Mouse (Mus musculus): ENCODE results near the gene Bmp4.

Bmp4 gene

DNA sequence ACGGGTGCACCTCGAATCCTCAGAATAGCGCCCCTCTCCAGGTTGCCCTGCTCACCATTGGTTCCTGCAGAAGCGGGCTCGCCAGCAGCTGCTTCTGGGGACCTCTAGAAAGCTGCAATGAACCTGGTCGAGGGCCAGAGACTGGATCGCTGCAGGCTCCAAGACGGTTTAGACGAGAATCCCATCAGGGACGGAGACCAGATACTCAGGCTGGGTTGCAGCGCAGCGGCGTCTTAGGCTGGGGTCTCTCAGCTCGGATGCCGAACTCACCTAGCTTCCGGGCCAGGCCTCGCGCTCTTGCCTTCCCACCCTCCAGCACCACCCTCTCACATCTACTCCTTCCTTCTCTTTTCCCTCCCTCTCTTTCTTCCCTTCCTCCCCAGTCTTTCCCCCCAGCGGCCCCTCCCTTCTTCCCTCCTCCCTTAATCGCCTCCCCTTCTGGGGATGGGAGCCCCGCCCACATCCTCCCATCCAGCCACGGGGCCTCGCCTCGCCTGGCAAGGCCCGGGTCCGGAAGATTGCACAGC is at the start of gene Bmp4:
Gene Bmp4 (minus strand): TSS at position 421 of the 527 bp plus-strand sequence.
- no peak for DNase-seq (ENCODE audit: low read depth, low spot score)

DNA sequence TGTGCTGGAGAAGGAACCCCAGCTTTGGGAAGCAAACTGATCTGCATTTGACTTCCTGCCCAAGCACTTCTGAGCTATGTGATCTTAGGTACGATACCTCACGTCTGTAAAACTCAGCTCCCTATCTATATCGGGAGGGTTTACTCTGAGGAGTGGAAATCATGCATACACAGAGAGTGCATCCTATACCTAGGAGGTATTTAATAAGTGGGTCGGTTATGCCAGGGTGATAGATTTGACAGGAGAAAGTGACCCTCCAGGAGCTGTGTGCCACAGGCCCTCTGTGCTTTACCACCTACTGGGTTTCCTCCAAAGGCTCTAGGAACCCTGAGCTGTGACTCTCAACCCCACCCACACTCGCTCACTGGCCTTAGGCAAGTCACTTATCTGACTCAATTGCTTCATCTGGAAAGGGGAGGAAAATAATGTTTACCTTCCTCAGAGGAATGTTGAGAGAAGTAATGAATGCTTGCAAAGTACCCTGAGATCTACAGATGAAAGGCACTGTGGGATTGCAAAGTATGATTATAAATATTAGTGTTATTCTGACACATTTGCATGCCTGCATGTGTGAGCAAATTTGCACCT is 49.1 kb upstream of the Bmp4 start:
- DNase-seq (ENCODE audit: low read depth, low spot score), result no peak

DNA sequence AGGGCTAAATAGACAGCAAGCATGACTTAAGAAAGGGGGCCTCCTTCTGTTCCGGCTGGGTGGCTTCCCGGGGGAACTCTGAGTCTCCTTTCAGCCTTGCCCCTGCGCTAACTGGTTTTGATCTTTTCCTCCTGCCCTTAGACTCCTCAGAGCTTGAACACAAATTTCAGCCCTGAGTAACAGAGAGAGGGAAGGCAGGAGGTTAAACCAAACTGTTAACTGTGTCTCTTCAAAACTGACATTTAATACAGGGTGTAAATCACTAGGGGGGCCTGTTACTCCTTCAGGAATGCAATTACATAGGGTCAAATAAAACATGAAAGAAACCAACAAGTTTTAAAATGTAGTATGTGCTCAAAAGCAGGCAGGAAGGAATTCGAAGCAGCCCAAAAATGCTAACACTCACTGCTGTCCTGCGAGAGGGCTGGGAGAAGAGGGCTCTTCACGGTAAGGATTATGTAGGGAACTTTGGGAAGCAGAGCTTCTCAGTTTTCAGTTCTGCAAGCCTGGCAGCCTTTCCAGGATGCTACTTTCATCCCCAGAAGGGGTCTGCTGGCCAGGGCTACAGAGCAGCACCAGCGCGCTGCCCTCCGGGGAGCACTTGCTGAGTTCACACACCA is 46.1 kb upstream of the Bmp4 start:
- DNase-seq (ENCODE audit: low read depth, low spot score), result no peak

DNA sequence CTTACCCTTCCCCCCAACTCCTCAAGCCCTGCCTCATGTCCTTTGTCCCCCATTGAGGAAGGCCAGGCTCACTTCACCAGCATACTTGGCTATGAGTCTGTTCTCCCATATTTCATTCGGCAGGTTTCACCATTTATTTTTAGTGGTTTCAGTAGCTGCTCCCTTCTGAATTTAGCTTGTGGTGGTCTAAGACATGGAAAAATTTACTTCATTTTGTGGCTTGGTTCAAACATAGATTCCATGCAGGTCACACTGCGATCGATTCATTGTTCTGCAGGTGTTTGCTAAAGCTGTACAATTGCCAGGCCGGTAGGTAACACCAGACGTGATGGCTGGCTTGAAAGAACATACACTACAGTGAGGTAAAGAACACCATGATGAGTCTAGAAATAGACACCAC is 39.8 kb upstream of the Bmp4 start:
- no peak for DNase-seq (ENCODE audit: low read depth, low spot score)

DNA sequence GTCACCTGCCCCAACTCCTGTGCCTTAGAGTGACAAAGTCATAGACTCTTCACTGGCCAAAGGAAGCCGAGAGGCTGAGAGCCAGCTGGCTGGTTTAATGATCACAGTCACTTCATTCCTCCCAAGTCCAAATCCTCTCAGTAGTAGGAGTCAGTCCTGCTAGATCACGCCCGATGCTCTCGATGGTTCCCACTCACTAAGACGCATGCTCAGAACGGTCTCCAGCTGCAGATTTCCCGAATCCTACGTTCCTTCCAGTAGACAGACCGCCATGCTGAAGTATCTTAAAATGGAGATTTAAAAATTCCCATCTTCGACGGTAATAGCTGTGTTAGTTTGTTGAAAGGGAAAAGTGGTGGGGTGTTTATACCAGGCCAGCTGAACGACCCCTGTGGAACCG is 36.8 kb upstream of the Bmp4 start:
- no peak for DNase-seq (ENCODE audit: low read depth, low spot score)

DNA sequence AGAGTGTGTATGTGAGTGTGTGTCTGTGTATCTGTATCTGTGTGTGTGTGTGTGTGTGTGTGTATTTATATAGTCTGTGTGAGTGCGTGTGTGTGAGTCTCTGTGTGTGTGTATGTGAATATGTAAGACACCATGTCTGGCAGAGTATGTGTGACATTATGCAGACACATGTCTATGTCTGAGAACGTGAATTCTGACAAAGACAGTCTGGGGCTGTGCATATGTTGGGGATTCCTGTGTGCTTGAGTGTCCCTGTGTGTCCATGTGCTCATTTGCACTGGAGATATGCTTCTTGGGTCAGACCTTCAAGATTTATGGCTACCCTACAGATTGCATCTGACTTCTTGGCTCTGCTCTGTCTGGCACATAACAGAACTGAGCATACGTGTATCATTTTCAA is 31.4 kb upstream of the Bmp4 start:
- no peak for DNase-seq (ENCODE audit: low read depth, low spot score)

DNA sequence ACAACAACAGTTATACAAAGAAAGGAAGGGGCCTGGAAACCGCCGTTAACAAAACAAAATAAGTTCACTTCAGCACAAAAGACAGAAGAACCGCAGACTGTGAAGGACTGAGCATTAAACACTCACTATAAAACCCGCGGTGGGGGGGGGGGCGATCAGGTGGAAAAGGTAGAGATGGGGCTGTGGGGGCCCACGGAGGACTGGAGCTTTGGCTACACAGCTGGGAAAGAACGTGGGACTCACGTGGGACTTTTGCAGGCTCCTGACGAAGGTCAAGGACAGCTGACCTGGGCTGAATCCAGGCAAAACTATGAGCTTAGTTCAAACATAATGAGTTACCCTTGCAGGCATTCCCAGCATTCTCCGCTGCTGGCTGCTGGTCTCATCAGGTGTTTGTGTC is 28.8 kb upstream of the Bmp4 start:
- DNase-seq (ENCODE audit: low read depth, low spot score), result no peak

DNA sequence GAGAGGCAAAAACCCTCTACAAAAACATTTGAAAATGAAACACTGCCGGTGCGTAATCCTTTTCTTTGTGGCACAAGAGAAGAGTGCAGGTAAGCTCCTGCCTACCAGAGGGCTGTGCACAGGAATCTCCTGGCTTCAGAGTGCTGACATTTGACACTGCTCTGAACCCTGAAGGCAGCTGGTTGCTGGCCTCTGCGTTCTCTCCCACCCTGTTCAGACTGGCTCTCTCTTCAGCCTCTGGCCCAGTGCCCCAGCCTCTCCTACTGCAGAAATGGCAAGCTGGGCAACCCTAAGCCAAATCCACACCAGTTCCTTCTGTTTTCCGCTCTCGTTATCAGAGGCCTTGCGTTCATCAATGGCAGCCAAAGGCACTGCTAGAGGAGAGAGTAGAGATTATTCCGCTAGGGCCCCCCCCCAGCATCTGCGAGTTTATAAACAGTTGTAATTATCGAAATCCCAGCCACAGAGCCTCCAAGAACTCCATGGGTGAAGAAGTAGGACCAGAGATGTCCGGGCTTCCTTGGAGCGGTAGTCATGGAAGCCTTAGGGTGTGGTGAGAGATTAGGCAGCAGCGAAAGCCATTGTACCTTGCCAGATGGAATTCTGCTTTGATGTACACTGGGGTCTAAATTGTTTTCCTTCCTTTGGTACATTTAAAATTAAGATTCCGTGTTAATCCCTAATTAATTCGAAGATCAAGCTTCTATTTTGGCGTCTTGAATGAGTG is 28.1 kb upstream of the Bmp4 start:
- no peak for DNase-seq (ENCODE audit: low read depth, low spot score)

DNA sequence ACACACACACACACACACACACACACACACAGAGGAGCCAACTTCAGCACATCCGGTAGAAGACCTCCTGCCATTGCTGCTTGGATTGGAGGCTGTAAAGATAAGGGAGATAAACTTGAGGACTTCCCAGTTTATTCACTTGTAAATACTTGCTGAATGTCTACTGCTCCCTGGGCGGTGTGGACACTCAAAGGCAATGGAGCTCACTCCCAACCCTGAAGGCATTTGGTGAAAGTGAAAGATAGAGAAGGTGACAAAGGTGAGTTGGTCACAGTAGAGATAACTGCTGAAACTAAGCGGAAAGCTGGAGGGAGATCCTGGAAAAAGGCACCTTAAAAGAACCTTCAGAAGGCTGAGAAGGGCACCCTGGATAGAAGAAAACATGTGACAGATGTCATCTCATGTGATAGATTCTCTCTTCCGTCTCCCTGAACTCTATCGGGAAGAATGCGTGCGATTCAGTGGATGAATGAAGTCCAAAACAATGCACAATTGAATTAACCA is 22.1 kb upstream of the Bmp4 start:
- no peak for DNase-seq (ENCODE audit: low read depth, low spot score)

DNA sequence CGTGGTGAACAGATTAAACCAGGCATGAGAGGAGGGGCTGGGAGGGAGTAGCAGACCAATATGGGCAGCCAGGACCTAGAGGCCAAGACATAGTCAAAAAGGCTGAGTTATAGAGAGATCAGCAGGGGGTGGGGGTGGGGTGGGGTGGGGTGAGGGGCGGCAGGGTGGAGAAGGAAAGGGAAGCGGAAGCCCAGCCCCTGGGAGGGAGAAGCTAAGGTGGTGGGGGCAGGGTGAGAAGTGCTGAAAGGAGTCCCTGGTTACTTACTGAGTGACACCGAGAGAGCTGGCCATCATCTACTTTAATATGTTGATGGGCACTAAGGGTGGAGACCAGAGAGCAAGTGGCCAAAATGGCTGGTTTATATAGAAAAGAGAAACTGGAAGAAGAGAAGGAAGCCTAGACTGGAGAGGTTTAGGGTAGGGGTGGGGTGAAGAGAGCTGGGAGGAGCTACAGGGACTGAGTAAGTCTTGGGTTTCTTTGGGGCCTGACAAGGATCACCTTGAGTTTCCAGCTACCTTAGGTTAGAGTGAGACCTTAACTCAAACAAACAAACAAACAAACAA is 20.2 kb upstream of the Bmp4 start:
- DNase-seq (ENCODE audit: low read depth, low spot score), result no peak

DNA sequence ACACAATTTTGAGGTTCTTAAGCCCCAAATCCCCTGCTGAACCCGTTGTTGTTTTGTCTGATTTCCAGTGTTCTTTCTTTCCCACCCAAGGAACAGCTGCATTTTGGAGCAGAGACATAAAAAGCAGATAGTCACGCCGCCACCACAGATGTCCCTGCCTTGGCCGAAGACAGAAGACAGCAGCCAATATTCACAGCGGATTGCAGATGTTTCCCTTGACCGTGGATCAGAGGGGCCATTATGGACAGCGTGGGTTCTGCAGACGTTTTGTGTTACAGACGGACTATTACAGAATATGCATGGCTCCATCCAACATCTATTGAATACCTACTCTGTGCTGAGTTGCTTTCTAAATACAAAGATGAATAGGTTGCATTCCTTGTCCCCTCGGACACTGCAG is 18.5 kb upstream of the Bmp4 start:
- DNase-seq (ENCODE audit: low read depth, low spot score), result no peak

DNA sequence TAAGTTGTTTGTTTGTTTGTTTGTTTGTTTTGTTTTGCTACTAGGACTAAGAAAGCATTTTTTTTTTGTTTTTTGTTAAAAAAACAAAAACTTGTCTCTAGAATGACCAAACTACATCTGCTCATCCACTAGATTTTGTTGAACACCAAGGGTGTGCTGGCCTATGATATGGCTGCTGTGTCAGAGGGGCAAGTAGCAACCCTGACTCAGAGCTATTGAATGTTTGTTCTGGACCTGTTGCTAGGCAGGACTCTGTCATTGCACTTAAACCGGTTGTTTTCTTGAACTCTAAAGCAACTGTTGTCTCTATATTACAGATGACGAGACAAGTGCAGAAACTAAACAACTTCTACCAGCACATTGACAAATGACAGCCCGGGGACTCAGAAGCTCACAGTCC is 17.9 kb upstream of the Bmp4 start:
- DNase-seq (ENCODE audit: low read depth, low spot score), result no peak

DNA sequence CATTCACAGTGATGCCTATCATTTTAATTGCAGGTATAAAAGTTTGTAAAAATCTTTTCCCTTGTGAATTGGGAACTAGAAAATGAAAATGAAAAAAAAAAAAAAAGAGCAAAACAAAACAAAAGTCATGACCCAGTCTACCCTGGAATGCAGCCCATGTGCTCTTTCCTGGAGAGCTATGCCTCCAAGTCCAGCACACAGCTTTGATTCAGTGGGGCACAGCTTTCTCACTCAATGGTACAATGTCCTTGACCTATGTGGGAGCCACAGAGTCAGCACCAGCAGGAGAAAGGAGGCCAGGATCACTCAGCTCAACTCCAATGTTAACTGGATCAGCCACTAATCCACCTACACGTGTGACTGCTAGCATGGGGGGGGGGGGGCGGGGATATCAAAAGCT is 9.5 kb upstream of the Bmp4 start:
- DNase-seq (ENCODE audit: low read depth, low spot score), result no peak

DNA sequence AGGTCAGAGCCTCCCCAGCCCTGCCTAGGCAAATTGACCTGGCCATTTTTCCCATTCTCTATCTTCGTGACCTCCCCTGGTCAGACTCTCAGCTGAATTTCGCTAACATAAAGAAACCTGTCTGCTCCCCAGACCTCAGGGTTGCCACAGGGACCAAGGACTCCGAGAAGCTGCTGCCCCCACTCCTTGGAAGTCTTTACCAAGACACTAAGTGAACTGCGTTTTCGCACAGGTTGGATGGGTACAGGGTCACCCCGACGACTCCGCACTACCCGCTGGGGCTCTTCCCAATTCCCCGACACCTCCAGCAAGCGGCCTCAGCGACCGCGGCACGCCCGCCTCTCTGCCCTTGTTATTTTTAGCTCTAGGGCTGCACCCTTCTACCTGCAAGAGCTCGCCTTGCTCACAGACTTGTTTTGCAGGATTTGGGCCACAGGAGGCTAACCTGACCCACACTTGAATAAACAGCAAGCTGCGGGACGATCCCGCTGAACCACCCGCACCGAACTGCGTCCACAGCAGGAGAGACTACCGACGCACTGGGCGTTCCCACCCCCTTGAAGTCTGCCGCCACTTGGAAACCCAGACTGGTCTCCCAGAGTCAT is 7.7 kb upstream of the Bmp4 start:
- no peak for DNase-seq (ENCODE audit: low read depth, low spot score)

DNA sequence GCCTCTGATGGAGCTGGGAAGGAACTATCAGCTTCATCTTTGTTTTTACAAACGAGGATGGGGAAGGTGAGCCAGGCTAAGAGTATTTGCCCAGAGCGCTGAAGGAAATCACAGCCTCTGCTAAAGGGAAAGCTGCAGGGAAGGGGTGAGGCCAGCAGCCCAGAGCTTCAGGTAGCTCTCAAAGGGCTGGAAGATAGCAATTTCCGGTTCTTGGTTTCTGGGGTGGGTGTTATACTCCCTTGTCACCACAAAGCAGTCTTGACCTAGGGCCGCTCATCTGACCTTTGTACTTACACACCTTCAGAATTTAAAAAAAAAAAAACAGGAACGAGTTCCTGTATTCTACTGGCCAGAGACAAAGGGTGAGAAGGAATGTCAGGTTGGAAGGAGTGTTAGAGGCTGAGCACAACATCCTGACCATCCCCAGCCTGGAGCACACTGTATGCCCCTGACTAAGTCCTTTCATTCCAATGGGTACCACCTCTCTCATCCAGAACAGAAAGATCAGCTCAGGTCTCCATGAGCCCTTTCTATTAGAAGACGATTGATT is 1.2 kb upstream of the Bmp4 start:
- no peak for DNase-seq (ENCODE audit: low read depth, low spot score)

DNA sequence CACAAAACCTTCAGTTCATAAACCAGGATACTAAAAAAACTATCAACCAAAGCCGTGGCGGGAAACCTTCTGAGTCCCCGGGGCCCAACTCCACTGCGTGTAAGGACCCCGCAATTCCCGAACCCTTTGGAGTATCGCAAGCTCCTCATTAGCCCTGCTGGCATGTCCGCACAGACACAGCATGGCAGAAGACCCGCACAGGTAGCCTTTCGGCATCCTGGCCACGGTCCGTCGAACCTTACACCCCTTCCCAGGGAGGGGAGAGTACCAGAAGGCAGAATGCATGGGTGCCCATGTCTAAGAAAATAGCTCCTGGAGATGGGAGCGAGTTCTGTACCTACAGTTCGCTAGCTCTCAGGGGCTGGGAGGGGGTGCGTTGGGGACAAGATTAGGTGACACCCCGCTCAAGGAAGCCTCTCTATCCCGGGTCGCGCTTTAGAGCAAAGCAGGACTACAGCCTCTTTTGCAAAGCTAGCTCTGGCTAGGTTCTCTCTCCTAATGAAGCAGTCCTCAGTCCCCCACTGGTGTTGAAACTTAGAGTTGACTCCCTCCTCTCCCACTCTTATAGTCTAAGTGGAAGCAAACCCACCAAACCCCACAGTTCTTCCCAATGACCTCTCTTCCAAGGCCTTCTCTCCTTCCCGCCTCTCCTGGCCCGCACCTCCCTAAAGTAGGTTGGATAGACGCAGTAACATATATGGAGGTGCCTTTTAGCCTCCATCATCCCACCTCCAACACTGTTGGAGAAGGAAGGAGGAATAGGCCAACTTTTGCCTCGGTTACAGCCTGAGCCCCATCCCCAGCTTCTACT is 826 bp downstream of the Bmp4 start:
- no peak for DNase-seq (ENCODE audit: low read depth, low spot score)

DNA sequence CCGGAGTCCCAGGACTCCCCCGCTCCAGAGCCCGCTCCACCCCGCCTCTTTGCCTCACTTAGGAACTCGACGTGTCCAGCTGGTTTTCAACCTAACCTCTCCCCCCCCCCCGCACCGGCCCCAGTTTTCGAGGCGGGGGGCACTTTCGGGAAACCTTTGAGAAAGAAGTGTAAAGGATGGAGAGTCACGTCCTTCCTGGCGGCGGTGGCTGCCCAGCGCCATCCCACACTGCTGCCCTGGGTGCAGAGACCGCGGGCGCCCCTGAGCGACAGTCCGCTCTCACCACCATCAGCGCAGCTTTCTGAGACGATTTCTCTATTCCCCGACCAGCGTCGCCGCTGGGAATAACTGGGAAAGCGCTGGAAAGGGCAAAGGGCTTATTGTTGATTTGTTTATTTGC is 1.8 kb downstream of the Bmp4 start:
- DNase-seq (ENCODE audit: low read depth, low spot score), result no peak

DNA sequence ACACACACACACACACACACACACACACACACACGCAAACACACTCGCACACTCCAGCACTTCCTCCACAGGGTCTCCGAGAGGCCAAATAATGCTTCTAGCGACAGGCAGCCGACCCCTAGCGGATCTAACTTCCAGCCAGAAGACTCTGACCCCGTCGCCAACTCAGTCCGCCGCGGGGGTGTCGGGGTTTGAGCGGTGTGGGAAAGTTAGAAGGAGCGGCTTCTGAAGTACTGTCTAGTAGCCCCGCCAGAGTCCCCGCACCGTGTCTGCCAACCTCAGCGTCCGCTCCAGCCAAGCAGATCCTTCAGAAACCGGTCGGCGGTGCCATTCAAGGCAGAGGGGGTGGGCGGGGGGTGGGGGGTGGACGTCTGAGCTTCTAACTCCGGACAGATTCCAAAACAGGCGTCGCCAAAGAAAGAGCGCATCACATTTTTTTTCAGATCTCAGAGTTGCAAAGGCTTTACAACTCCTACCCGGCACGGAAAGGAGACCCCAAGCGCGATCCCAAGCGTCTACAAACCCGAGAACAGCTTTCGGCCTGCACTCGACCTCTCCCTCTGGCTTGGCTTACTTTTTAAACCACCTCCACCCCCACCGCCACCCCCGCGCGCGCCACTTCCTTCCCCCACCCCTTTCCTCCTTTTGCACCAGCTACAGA is 2.5 kb downstream of the Bmp4 start:
- no peak for DNase-seq (ENCODE audit: low read depth, low spot score)

DNA sequence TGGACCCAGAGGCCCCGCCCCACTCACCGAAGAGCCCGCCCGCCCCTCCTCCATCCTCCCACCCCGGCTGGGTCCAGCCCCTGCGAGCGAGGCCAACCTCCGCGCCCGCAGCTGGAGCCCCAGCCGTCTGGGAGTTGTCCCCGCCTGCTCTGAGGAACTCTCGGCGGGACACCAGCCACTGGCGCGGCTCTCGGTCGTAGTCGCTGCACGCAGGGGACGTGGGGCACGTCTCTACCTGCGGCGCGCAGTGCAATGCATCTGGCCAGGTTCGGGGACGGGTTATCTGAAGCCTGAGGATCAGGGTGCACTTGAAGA is 3.2 kb downstream of the Bmp4 start:
- no peak for DNase-seq (ENCODE audit: low read depth, low spot score)

DNA sequence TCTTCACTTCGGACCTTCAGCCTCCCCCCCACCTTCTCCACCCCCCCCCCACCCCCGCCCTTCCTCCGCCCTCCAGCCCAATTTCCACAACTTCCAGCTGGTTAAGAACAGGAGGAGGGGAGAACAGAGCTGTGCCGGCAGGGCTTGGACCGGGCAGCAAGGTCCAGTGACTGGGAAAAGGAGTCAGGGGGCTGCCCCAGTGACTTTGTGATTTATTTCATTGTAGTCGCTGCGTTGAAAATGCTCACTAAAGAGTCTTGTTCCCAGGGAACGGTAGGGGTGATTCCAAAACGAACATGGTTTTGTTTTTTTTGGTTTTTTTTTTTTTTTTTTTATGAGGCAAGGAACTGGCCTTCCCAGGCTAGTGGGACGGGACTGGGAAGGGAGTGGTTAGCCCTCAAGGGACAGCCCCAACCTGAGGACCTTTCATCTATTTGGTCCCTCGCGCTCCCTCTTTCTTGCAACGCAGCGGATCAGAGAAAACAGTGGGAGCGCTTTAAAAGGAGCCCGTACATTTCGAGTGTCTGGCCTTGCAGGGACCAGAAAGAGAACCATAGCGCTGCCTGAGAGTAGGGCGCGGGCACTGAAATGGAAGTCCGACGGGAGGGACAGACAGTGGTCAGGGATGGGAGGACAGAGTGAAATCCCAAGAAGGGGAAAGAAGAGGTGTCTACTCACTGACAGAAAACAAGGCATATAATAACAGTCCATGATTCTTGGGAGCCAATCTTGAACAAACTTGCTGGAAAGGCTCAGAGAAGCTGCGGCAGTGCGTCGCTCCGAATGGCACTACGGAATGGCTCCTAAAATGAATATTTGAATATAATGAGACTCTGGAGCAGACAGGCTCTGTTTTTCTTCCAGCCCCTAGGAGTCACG is 3.8 kb downstream of the Bmp4 start:
- DNase-seq (ENCODE audit: low read depth, low spot score), result no peak
